Mouse (Mus musculus): ENCODE measurements around the gene Prr11. TPM values are rescaled to one million over a fixed set of nuclear protein-coding genes. Genes with fewer than 3 reads are reported as not detected.
A peak's percentile ranks its signal among the peaks of the same experiment; 100 is the strongest.

Prr11 gene
- polyA plus RNA-seq, 1 experiment from 2014 or later: 2.4 TPM

GRCm38 (mm10) chr11:87109519-87110171 is 1.1 kb upstream of the Prr11 start:
- no peak for ATAC-seq (ENCODE audit: low read depth)
- H3K4me1 ChIP-seq (ENCODE audit: control insufficient read depth, insufficient read depth, low read length): peaks cover 12% of the 10 kb centered on the region
- H3K36me3 ChIP-seq (ENCODE audit: control insufficient read depth, insufficient read depth, low read length): 0 out of 2 replicates have a peak, but pooled peaks cover 4% of the 10 kb centered on the region
- no peaks in the 10 kb centered on the region for H3K27me3 ChIP-seq (ENCODE audit: control insufficient read depth, insufficient read depth, low read length)
- H3K27ac ChIP-seq (ENCODE audit: low read depth, low read length): peak overlapping the region; percentile 73
- peak overlapping the region; percentile 78 for H3K9ac ChIP-seq (replicated peaks; ENCODE audit: low read depth, low read length)
- WGBS: under 1% methylated on average over 42 of the region's 42 CpGs
- no peaks in the 10 kb centered on the region for H3K9me3 ChIP-seq (ENCODE audit: control insufficient read depth, low read length)
- H3K4me2 ChIP-seq (ENCODE audit: low read depth, low read length): peak overlapping the region; percentile 87
- H3K4me3 ChIP-seq (ENCODE audit: low read depth, low read length): peak overlapping the region; percentile 76

- H3K4me2 ChIP-seq (ENCODE audit: low read depth, low read length): peak within 1 kb of the TSS; percentile 87
Measured at GRCm38 (mm10) chr11:87108755-87109518, 429 bp upstream of the Prr11 start, which contains the start of gene Ska2. Ska2 (plus strand) TSS chr11:87109234.

GRCm38 (mm10) chr11:87087142-87087541 is 21.4 kb downstream of the Prr11 start:
- no peak for ATAC-seq (ENCODE audit: low read depth)
- H3K4me3 ChIP-seq (ENCODE audit: low read depth, low read length): peak overlapping the region; percentile 85
- no peaks in the 10 kb centered on the region for H3K27me3 ChIP-seq (ENCODE audit: control insufficient read depth, insufficient read depth, low read length)
- peaks cover 6% of the 10 kb centered on the region; the same call in 1 of the 2 replicates for H3K36me3 ChIP-seq (ENCODE audit: control insufficient read depth, insufficient read depth, low read length)
- no peak overlapping the region; the same call in 1 of the 2 replicates for H3K9ac ChIP-seq (replicated peaks; ENCODE audit: low read depth, low read length)
- peaks cover 25% of the 10 kb centered on the region for H3K4me1 ChIP-seq (ENCODE audit: control insufficient read depth, insufficient read depth, low read length)
- H3K9me3 ChIP-seq (ENCODE audit: control insufficient read depth, low read length): no peaks in the 10 kb centered on the region
- no peak overlapping the region for H3K27ac ChIP-seq (ENCODE audit: low read depth, low read length)
- peak overlapping the region; percentile 71 for H3K4me2 ChIP-seq (ENCODE audit: low read depth, low read length)
- whole genome bisulfite sequencing: 58% methylated on average over 2 of the region's 2 CpGs

More at GRCm38 (mm10) chr11:87108755-87109518, 429 bp upstream of the Prr11 start, which contains the start of gene Ska2:
- Histone ChIP-seq H3K27me3 (ENCODE audit: control insufficient read depth, insufficient read depth, low read length) (no peaks in the 10 kb centered on the region), H3K9me3 (ENCODE audit: control insufficient read depth, low read length) (no peaks in the 10 kb centered on the region), H3K36me3 (ENCODE audit: control insufficient read depth, insufficient read depth, low read length) (peaks cover 9% of the 10 kb centered on the region; the same call in 1 of the 2 replicates), H3K4me3 (ENCODE audit: low read depth, low read length) (peak within 1 kb of the TSS; percentile 76), H3K27ac (ENCODE audit: low read depth, low read length) (peak within 1 kb of the TSS; percentile 73), H3K4me1 (ENCODE audit: control insufficient read depth, insufficient read depth, low read length) (peaks cover 12% of the 10 kb centered on the region), H3K9ac (replicated peaks; ENCODE audit: low read depth, low read length) (peak within 1 kb of the TSS; percentile 78)
- WGBS: under 1% methylated on average over 40 of the region's 40 CpGs
- ATAC-seq (ENCODE audit: low read depth): peak; percentile 99

- Histone ChIP-seq H3K9me3 (ENCODE audit: control insufficient read depth, low read length) (no peaks in the 10 kb centered on the region), H3K4me1 (ENCODE audit: control insufficient read depth, insufficient read depth, low read length) (peaks cover 25% of the 10 kb centered on the region), H3K27ac (ENCODE audit: low read depth, low read length) (peak within 1 kb of the TSS; percentile 7; the same call in 1 of the 2 replicates), H3K9ac (replicated peaks; ENCODE audit: low read depth, low read length) (peak within 1 kb of the TSS; percentile 68), H3K36me3 (ENCODE audit: control insufficient read depth, insufficient read depth, low read length) (peaks cover 12% of the 10 kb centered on the region; the same call in 1 of the 2 replicates), H3K4me2 (ENCODE audit: low read depth, low read length) (peak within 1 kb of the TSS; percentile 71), H3K27me3 (ENCODE audit: control insufficient read depth, insufficient read depth, low read length) (no peaks in the 10 kb centered on the region), H3K4me3 (ENCODE audit: low read depth, low read length) (peak within 1 kb of the TSS; percentile 85)
- under 1% methylated on average over 42 of the region's 43 CpGs for WGBS
- peak; percentile 85 for ATAC-seq (ENCODE audit: low read depth)
Measured at GRCm38 (mm10) chr11:87086290-87086984, 22.1 kb downstream of the Prr11 start, which contains the start of gene Smg8. Smg8 (minus strand) TSS chr11:87086774.

GRCm38 (mm10) chr11:87085461-87085860 is 23.0 kb downstream of the Prr11 start:
- H3K9ac ChIP-seq (replicated peaks; ENCODE audit: low read depth, low read length): no peak overlapping the region
- no peak overlapping the region for H3K27ac ChIP-seq (ENCODE audit: low read depth, low read length)
- 91% methylated on average over 13 of the region's 13 CpGs for WGBS
- no peaks in the 10 kb centered on the region for H3K9me3 ChIP-seq (ENCODE audit: control insufficient read depth, low read length)
- peaks cover 25% of the 10 kb centered on the region for H3K4me1 ChIP-seq (ENCODE audit: control insufficient read depth, insufficient read depth, low read length)
- peak overlapping the region; percentile 71 for H3K4me2 ChIP-seq (ENCODE audit: low read depth, low read length)
- ATAC-seq (ENCODE audit: low read depth): no peak
- H3K4me3 ChIP-seq (ENCODE audit: low read depth, low read length): peak overlapping the region; percentile 85
- H3K27me3 ChIP-seq (ENCODE audit: control insufficient read depth, insufficient read depth, low read length): no peaks in the 10 kb centered on the region
- peaks cover 19% of the 10 kb centered on the region for H3K36me3 ChIP-seq (ENCODE audit: control insufficient read depth, insufficient read depth, low read length)

- no peak overlapping the region for H3K4me3 ChIP-seq (ENCODE audit: low read depth, low read length)
- 78% methylated on average over 1 of the region's 1 CpGs for WGBS
- no peak overlapping the region for H3K9ac ChIP-seq (replicated peaks; ENCODE audit: low read depth, low read length)
- H3K27me3 ChIP-seq (ENCODE audit: control insufficient read depth, insufficient read depth, low read length): no peaks in the 10 kb centered on the region
- no peak for ATAC-seq (ENCODE audit: low read depth)
- H3K36me3 ChIP-seq (ENCODE audit: control insufficient read depth, insufficient read depth, low read length): peaks cover 30% of the 10 kb centered on the region
- no peak overlapping the region for H3K27ac ChIP-seq (ENCODE audit: low read depth, low read length)
- H3K4me1 ChIP-seq (ENCODE audit: control insufficient read depth, insufficient read depth, low read length): peaks cover 25% of the 10 kb centered on the region
- H3K4me2 ChIP-seq (ENCODE audit: low read depth, low read length): no peak overlapping the region
- H3K9me3 ChIP-seq (ENCODE audit: control insufficient read depth, low read length): no peaks in the 10 kb centered on the region
Measured at GRCm38 (mm10) chr11:87083712-87084111, 24.8 kb downstream of the Prr11 start.

- peak; percentile 97 for ATAC-seq (ENCODE audit: low read depth)
- H3K27ac ChIP-seq (ENCODE audit: low read depth, low read length): peak within 1 kb of the TSS; percentile 96
- H3K4me3 ChIP-seq (ENCODE audit: low read depth, low read length): peak within 1 kb of the TSS; percentile 73
- peaks cover 9% of the 10 kb centered on the region; the same call in 1 of the 2 replicates for H3K36me3 ChIP-seq (ENCODE audit: control insufficient read depth, insufficient read depth, low read length)
- peaks cover 24% of the 10 kb centered on the region for H3K4me1 ChIP-seq (ENCODE audit: control insufficient read depth, insufficient read depth, low read length)
- no peaks in the 10 kb centered on the region for H3K27me3 ChIP-seq (ENCODE audit: control insufficient read depth, insufficient read depth, low read length)
- WGBS: 1% methylated on average over 43 of the region's 43 CpGs
- H3K4me2 ChIP-seq (ENCODE audit: low read depth, low read length): peak within 1 kb of the TSS; percentile 52
- peak within 1 kb of the TSS; percentile 89 for H3K9ac ChIP-seq (replicated peaks; ENCODE audit: low read depth, low read length)
- no peaks in the 10 kb centered on the region for H3K9me3 ChIP-seq (ENCODE audit: control insufficient read depth, low read length)
Measured at GRCm38 (mm10) chr11:87073866-87074440, 34.6 kb downstream of the Prr11 start, which contains the start of gene Gdpd1. Gdpd1 (minus strand) TSS chr11:87074062.

GRCm38 (mm10) chr11:87073343-87073865 is 35.1 kb downstream of the Prr11 start:
- Histone ChIP-seq H3K4me3 (ENCODE audit: low read depth, low read length) (peak overlapping the region; percentile 73), H3K36me3 (ENCODE audit: control insufficient read depth, insufficient read depth, low read length) (peaks cover 9% of the 10 kb centered on the region; the same call in 1 of the 2 replicates), H3K9ac (replicated peaks; ENCODE audit: low read depth, low read length) (peak overlapping the region; percentile 89), H3K27me3 (ENCODE audit: control insufficient read depth, insufficient read depth, low read length) (no peaks in the 10 kb centered on the region), H3K4me1 (ENCODE audit: control insufficient read depth, insufficient read depth, low read length) (peaks cover 24% of the 10 kb centered on the region), H3K9me3 (ENCODE audit: control insufficient read depth, low read length) (no peaks in the 10 kb centered on the region), H3K4me2 (ENCODE audit: low read depth, low read length) (peak overlapping the region; percentile 52), H3K27ac (ENCODE audit: low read depth, low read length) (peak overlapping the region; percentile 96)
- ATAC-seq (ENCODE audit: low read depth): peak; percentile 80
- WGBS: under 1% methylated on average over 24 of the region's 24 CpGs
